Mouse (Mus musculus): ENCODE measurements around the gene Ugt2b34.
"Not testable (repeated sequence)": the region's sequence is repeated elsewhere in the genome, so short reads cannot be mapped to it uniquely, and the experiment has no call there.

Ugt2b34 gene

DNA sequence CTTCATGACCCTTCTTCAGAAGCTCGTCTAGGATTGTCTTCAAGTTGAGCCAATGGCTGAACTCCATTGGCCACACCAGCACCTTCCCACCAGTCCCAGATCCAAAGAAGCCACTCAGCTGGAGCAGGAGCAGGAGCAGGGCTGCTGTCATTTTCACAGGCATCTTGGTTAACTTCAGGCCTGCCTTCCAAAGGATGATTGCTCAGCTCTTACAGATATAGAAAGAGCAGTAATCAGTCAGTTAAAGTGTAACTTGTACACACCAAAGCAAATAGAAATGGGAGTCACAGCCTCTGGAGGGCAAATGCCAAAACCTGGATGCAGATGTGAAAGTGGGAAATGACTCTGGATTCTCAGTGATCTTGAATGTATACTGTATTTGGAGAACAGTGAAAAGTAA lies at the start of gene Ugt2b34:
TSS of gene Ugt2b34 (minus strand) at position 180 of the 400 bp plus-strand sequence.
- DNase-seq (ENCODE audit: low read depth), result no peak

- DNase-seq (ENCODE audit: low read depth), result no peak
Observed at GRCm38 (mm10) chr5:86942111-86942510, 35.4 kb upstream of the Ugt2b34 start.

DNA sequence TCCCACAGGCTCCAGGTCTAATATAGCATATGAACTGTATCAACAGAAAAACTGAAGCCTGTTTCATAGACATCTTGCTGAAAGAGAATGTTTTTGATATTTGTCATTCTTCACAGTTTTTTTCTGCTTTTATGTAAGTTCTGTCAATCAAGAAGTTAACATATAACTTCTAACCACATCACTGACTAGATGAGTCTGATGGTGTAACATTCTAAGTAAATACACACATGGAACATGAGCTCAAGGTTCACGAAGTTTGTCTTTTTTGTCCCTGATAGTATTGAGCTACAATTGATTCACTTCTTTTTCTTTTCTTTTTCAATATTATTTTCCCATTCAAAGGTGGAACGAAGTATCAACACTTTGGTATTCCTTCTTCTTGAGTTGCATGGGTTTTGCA lies 19.7 kb upstream of the Ugt2b34 start, which contains the start of gene Ugt2b1:
TSS of gene Ugt2b1 (minus strand) at position 105 of the 400 bp plus-strand sequence.
- DNase-seq (ENCODE audit: low read depth), result no peak

DNA sequence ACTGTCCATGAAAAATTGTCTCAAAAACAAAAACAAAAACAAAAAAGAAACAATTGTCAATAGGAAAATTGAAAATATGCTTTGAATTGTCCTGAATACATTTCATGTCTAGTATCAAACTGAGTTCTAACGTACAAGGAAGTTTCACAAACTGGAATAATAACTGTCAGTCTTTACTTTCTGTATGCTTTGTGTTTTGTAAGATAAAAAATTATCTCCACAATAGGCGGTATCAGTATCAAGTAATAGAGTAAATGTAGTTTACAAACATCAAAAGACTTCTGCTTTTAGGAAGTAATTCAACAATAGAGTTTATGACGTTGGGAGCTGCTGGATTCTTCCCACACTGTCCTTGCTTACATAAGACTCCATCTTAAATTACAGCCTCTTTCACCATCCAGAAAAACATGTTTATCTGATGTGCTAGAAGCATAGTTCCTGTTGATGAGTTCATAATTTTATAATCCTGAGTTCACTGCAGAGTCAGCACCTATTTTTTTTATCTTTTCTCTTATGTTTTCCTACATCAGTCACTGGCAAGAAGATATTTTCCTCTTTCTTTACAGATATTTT lies 14.0 kb upstream of the Ugt2b34 start:
- no peak for DNase-seq (ENCODE audit: low read depth)

- DNase-seq (ENCODE audit: low read depth), result no peak
Observed at GRCm38 (mm10) chr5:86911357-86912099, 4.8 kb upstream of the Ugt2b34 start.

GRCm38 (mm10) chr5:86910770-86911169 lies 4.0 kb upstream of the Ugt2b34 start:
- no peak for DNase-seq (ENCODE audit: low read depth)

- DNase-seq (ENCODE audit: low read depth), result no peak
Observed at GRCm38 (mm10) chr5:86889933-86890332, 16.8 kb downstream of the Ugt2b34 start.

- no peak for DNase-seq (ENCODE audit: low read depth)
Observed at GRCm38 (mm10) chr5:86888420-86888819, 18.3 kb downstream of the Ugt2b34 start.

DNA sequence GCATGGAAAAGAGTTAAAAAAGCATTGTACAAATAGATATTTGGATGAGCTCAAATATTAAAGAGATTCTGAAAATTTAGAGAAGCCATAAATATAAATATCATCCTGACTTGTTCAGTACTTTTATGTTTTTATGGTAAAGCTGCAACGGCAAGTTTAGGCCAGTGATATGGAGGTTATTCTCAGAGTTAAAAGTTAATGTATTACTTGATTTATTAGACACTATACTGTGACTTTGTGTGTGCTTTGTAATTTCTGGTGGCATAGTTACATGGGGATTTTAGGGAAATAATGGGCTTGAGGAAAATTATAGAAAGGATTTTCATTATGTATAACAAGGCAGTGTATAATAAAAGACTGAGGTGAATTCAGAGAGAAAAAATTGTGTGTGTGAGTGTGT lies 19.7 kb downstream of the Ugt2b34 start:
- DNase-seq (ENCODE audit: low read depth), result no peak

GRCm38 (mm10) chr5:86886620-86887019 lies 20.1 kb downstream of the Ugt2b34 start:
- DNase-seq (ENCODE audit: low read depth), result no peak

DNA sequence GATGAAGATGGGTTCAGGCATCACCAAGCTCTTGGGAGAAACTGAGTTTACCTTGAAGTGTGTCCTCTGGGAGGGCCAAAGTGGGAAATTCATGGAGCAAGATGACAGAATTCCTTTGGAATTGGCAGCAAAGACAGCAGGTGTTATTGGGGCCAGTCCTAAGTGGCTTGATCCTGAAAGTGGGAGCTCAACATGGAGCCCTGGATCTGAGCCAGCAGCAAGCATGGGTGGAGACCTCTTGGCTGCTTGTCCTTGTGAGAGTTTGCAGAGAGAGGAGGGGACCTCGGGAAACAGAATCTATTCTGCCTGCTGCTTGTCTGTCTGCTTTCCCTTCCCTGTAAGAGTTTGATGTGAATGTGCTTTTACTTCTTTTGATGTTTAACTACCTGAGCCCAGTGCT lies 34.9 kb downstream of the Ugt2b34 start:
- DNase-seq (ENCODE audit: low read depth), result no peak

DNA sequence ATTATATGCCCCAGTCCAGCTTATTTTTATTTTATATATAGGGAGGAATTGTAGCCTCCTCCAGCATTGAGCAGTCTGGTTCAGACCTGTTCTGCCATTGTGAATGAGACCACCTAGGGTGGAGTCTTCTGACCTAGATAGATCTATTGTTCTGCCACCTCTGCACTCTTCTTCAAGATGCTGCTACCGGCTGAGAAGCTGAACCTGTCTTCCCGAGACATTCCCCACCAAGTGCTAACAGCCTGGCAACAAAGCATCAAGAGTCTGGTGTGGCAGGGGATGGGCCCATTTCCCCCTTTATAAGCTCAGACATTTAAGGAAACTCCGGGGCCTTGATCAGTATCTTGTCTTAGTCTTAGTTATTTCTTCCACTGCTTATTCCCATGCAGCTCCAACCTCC lies 48.4 kb downstream of the Ugt2b34 start:
- no peak for DNase-seq (ENCODE audit: low read depth)

- no peak for DNase-seq (ENCODE audit: low read depth)
Observed at GRCm38 (mm10) chr5:86857682-86858081, 49.1 kb downstream of the Ugt2b34 start.

DNA sequence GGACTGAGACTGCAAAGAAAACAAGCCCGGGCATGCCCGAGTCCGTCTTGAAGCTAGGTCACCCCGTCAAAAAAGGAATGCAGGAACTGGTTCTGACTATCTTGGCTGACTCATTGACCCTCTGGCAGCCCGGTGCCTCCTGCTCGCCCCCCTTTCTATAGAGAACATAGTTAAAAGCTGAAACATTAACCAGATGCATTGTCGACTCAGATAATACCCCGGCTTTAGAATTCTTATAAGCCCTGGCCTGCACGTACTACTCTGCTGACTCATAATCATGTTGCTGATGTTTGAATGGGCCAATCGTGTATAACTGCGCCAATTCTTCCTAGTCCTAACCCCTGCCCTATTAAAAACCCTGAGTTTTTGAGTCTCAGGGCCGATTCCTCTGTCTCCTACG lies 50.2 kb downstream of the Ugt2b34 start:
- DNase-seq (ENCODE audit: low read depth), result not testable (repeated sequence)

DNA sequence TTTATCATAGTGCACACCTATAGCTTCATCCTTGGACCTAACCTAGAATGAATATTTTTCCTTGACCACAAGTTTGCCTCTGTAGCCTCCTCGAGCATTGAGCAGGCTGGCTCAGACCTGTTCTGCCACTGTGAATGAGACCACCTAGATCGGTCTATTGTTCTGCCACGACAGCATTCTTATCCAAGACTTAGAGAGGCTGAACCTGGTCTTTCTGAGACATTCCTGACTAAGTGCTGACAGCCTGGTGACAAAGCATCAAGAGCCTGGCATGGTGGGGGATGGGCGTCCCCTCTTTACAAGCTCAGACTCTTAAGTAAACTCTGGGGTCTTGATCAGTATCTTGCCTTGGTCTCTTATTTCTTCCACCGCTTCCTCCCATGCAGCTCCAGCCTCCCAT lies 55.1 kb downstream of the Ugt2b34 start:
- no peak for DNase-seq (ENCODE audit: low read depth)

GRCm38 (mm10) chr5:86850104-86850503 lies 56.6 kb downstream of the Ugt2b34 start:
- DNase-seq (ENCODE audit: low read depth), result peak; percentile 20

GRCm38 (mm10) chr5:86841261-86841660 lies 65.5 kb downstream of the Ugt2b34 start:
- DNase-seq (ENCODE audit: low read depth), result not testable (repeated sequence)

DNA sequence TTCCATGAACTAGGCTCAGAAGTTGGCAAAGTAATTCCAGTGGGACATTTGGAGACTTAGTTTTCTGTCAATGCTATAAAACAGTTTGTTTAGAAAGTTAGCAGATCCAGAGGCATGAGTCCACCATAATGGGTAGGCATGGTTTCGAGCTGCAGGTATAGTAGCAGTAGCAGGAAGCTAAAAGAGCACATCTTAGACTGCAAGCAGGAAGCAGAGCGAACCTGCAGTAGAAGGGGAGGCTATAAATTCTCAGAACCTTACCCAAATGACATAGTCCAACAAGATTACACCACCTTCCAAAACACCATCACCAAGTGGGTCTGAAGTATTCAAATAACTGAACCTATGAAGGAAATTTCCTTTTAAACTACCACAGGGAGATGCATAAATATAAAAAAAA lies 66.5 kb downstream of the Ugt2b34 start:
- no peak for DNase-seq (ENCODE audit: low read depth)

All from c-Kit-positive CD71-positive TER-119-negative erythroid progenitor cells, embryonic 14.5 days (primary cell).